Mouse (Mus musculus): ENCODE measurements around the gene Rcc1l. TPM values are rescaled to one million over a fixed set of nuclear protein-coding genes. Genes with fewer than 3 reads are reported as not detected.

The Rcc1l gene
- polyA plus RNA-seq, 1 experiment, result 18.2 TPM

GRCm38 (mm10) chr5:134115639-134116259 is 60.8 kb downstream of the Rcc1l start:
- DNase-seq (ENCODE audit: low spot score), result no peak

- DNase-seq (ENCODE audit: low spot score), result no peak
These were observed 61.6 kb downstream of the Rcc1l start for GRCm38 (mm10) chr5:134114981-134115380.

GRCm38 (mm10) chr5:134105829-134106228 is 70.7 kb downstream of the Rcc1l start:
- DNase-seq (ENCODE audit: low spot score), result no peak

GRCm38 (mm10) chr5:134102720-134103119 is 73.9 kb downstream of the Rcc1l start:
- no peak for DNase-seq (ENCODE audit: low spot score)

- DNase-seq (ENCODE audit: low spot score), result no peak
These were observed 74.7 kb downstream of the Rcc1l start for GRCm38 (mm10) chr5:134101883-134102282.

- no peak for DNase-seq (ENCODE audit: low spot score)
These were observed 75.3 kb downstream of the Rcc1l start for GRCm38 (mm10) chr5:134101322-134101721.

- no peak for DNase-seq (ENCODE audit: low spot score)
These were observed 76.3 kb downstream of the Rcc1l start for GRCm38 (mm10) chr5:134100232-134100771.

GRCm38 (mm10) chr5:134099496-134100211 is 76.9 kb downstream of the Rcc1l start, which contains the start of gene Castor2:
Gene Castor2, plus strand, starts transcription at chr5:134099711.
- peak; percentile 91 for DNase-seq (ENCODE audit: low spot score)

- DNase-seq (ENCODE audit: low spot score), result peak; percentile 29
These were observed 77.6 kb downstream of the Rcc1l start for GRCm38 (mm10) chr5:134098976-134099375.

GRCm38 (mm10) chr5:134098341-134098902 is 78.2 kb downstream of the Rcc1l start:
- DNase-seq (ENCODE audit: low spot score), result no peak

Other genes starting within 250 kb of the Rcc1l start
- 6.5 and 10.3 TPM in 2 replicates for gene Castor2, start 77.1 kb downstream of the Rcc1l start, polyA plus RNA-seq (2012; rRNA removed)
- gene Gtf2ird2, start 7.2 kb upstream of the Rcc1l start, polyA plus RNA-seq (2012; rRNA removed), result 9.4 and 10.9 TPM in 2 replicates
- gene Ncf1, start 52.9 kb upstream of the Rcc1l start, polyA plus RNA-seq (2012; rRNA removed), result 18.8 and 30.3 TPM in 2 replicates
- 152 and 161 TPM in 2 replicates for gene Gtf2i, start 138.0 kb upstream of the Rcc1l start, polyA plus RNA-seq (2012; rRNA removed)

Data from urinary bladder, adult 2 months (tissue).